ENCODE assay signal across 25 mouse cellular contexts in genomic region chr14:35179076-35179475, GRCm38 (mm10).
DNase-seq lines count a peak whose midpoint lies in the region; ATAC-seq lines count a peak whose summit lies in the region.
"Had no signal": no experiment of that assay in that cellular context is flagged by ENCODE, and none has a peak within 500 bp of the region (broad histone marks: within the 10 kb centered on the region; RNA-seq: fewer than 3 reads in every experiment).

No protein-coding gene starts in this region.

- no peaks in the 10 kb centered on the region for H3K4me1 ChIP-seq in heart, embryonic 11.5 days (ENCODE audit: control insufficient read depth, insufficient read depth, low read length)
- H3K4me1 ChIP-seq: embryonic facial prominence, embryonic 13.5 days; embryonic facial prominence, embryonic 15.5 days; forebrain, embryonic 10.5 days; forebrain, embryonic 12.5 days had no signal

- peak; percentile 66 for DNase-seq in adrenal gland, adult 2 months
- DNase-seq in adrenal gland, postnatal 25 days = no peak
- DNase-seq in heart, adult 11 months = peak; percentile 25
- DNase-seq in adrenal gland, postnatal 10 days = peak; percentile 16
- peak; percentile 46 for DNase-seq in adrenal gland, postnatal 36 days
- no peak for DNase-seq in cerebellum, postnatal 4 days (ENCODE audit: low spot score in 2 of 2)
- no peak for DNase-seq in embryo, embryonic 10 days (ENCODE audit: low spot score)
- DNase-seq: cerebellum, adult 11 months; cerebellum, adult 18-20 months; cerebellum, adult 8-10 months; cerebellum, adult 9-11 months; cerebellum, postnatal 14 days; cerebellum, postnatal 36 days; embryo, embryonic 11 days; gastrocnemius, adult 2 months had no signal

- H3K9ac ChIP-seq in heart, embryonic 11.5 days (ENCODE audit: low read depth, low read length) = no peak overlapping the region
- H3K9ac ChIP-seq: embryonic facial prominence, embryonic 13.5 days; embryonic facial prominence, embryonic 15.5 days; forebrain, embryonic 12.5 days had no signal

- H3K27ac ChIP-seq in heart, embryonic 11.5 days (ENCODE audit: low read depth, low read length) = no peak overlapping the region
- H3K27ac ChIP-seq: embryonic facial prominence, embryonic 13.5 days; embryonic facial prominence, embryonic 15.5 days; forebrain, embryonic 10.5 days; forebrain, embryonic 12.5 days; gastrocnemius, adult 2 months had no signal

- ATAC-seq in heart, embryonic 11.5 days (replicated peaks; ENCODE audit: insufficient number of reproducible peaks, low FRiP score, low TSS enrichment) = no peak
- ATAC-seq: activated CD4-positive, CD25-positive, alpha-beta regulatory T cell, adult 4 months; forebrain, embryonic 14.5 days; forebrain, embryonic 16.5 days; Patski had no signal

- H3K4me3 ChIP-seq in heart, embryonic 11.5 days (ENCODE audit: low read depth, low read length) = no peak overlapping the region
- H3K4me3 ChIP-seq: embryonic facial prominence, embryonic 13.5 days; embryonic facial prominence, embryonic 15.5 days; erythroblast, embryonic 14.5 days; forebrain, embryonic 10.5 days; forebrain, embryonic 12.5 days; gastrocnemius, adult 2 months had no signal

- no peak overlapping the region for H3K4me2 ChIP-seq in heart, embryonic 11.5 days
- H3K4me2 ChIP-seq: embryonic facial prominence, embryonic 13.5 days; embryonic facial prominence, embryonic 15.5 days; forebrain, embryonic 12.5 days had no signal

- no peaks in the 10 kb centered on the region for H3K9me3 ChIP-seq in heart, embryonic 11.5 days (replicated peaks; ENCODE audit: control insufficient read depth, low read length)
- H3K9me3 ChIP-seq: embryonic facial prominence, embryonic 13.5 days; embryonic facial prominence, embryonic 15.5 days; forebrain, embryonic 10.5 days; forebrain, embryonic 12.5 days had no signal

- no peaks in the 10 kb centered on the region for H3K27me3 ChIP-seq in heart, embryonic 11.5 days (ENCODE audit: control insufficient read depth, insufficient read depth, low read length)
- H3K27me3 ChIP-seq: embryonic facial prominence, embryonic 13.5 days; embryonic facial prominence, embryonic 15.5 days; forebrain, embryonic 12.5 days; Patski had no signal

- no peaks in the 10 kb centered on the region for H3K36me3 ChIP-seq in heart, embryonic 11.5 days (ENCODE audit: control insufficient read depth, insufficient read depth, low read length)
- H3K36me3 ChIP-seq: embryonic facial prominence, embryonic 13.5 days; embryonic facial prominence, embryonic 15.5 days; forebrain, embryonic 10.5 days; forebrain, embryonic 12.5 days had no signal

Comparison
In these comparisons a context has a peak if more than half of its experiments do, and no peak if none do; other contexts are left out.
1. DNase-seq: peak in adrenal gland, adult 2 months (single experiment), heart, adult 11 months (single experiment), adrenal gland, postnatal 10 days (single experiment) and adrenal gland, postnatal 36 days (2 of 2); none in adrenal gland, postnatal 25 days (single experiment), cerebellum, postnatal 4 days (0 of 2) and embryo, embryonic 10 days (single experiment).